Comparison of ENCODE assay signal across 26 mouse cellular contexts in the genomic region with DNA sequence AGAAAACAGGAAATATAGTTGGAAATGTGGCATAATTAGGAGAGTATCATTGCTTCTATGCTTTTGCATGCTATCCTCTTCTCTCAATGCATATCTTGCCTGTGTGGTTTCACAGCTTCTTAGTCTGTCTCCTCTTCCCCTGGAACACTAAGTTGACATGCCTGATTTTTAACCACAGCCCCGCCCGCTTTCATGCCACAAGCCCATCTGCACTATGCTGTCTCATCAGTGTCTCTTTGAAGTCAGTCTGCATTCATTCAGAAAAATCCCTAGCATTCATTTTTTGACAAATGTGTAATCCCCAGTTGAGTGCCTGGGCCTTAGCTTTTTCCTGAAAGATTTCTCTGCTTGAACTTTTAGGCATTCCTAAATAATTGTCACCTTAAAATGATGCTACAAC. TPM values are rescaled to one million over a fixed set of nuclear protein-coding genes. Genes with fewer than 3 reads are reported as not detected.
"Had no signal": no experiment of that assay in that cellular context is flagged by ENCODE, and none has a peak within 500 bp of the region (broad histone marks: within the 10 kb centered on the region; RNA-seq: fewer than 3 reads in every experiment).

No protein-coding gene starts in this region.

- H3K4me2 ChIP-seq: kidney, embryonic 15.5 days; limb, embryonic 12.5 days; limb, embryonic 15.5 days; liver, embryonic 11.5 days; lung, embryonic 14.5 days; neural tube, embryonic 12.5 days; neural tube, embryonic 15.5 days had no signal

- H3K9me3 ChIP-seq: kidney, embryonic 15.5 days; limb, embryonic 12.5 days; limb, embryonic 15.5 days; megakaryocyte, embryonic 14.5 days; midbrain, embryonic 10.5 days; neural tube, embryonic 12.5 days; neural tube, embryonic 15.5 days had no signal

- DNase-seq: kidney, adult 8-10 months; kidney, postnatal 10 days; kidney, postnatal 36 days; layer of hippocampus, postnatal 36 days; left cerebral cortex, postnatal 4 days; liver, postnatal 0 days; lung, embryonic 14.5 days; lung, postnatal 10 days; lung, postnatal 36 days; midbrain, embryonic 14.5 days; right cerebral cortex, adult 18-20 months; right cerebral cortex, postnatal 14 days; right cerebral cortex, postnatal 4 days; thymus, postnatal 14 days had no signal

- H3K36me3 ChIP-seq: kidney, embryonic 15.5 days; limb, embryonic 12.5 days; limb, embryonic 15.5 days; midbrain, embryonic 10.5 days; neural tube, embryonic 12.5 days; neural tube, embryonic 15.5 days had no signal

- H3K27ac ChIP-seq: kidney, embryonic 15.5 days; left cerebral cortex, adult 2 months; limb, embryonic 12.5 days; limb, embryonic 15.5 days; liver, embryonic 14.5 days; midbrain, embryonic 10.5 days; neural tube, embryonic 12.5 days; neural tube, embryonic 15.5 days; stomach, postnatal 0 days had no signal

- ATAC-seq: intestine, postnatal 0 days; liver, postnatal 0 days had no signal

- H3K4me1 ChIP-seq: kidney, embryonic 15.5 days; limb, embryonic 12.5 days; limb, embryonic 15.5 days; megakaryocyte, embryonic 14.5 days; neural tube, embryonic 12.5 days; neural tube, embryonic 15.5 days had no signal

- H3K4me3 ChIP-seq: kidney, embryonic 15.5 days; left cerebral cortex, adult 2 months; limb, embryonic 12.5 days; limb, embryonic 15.5 days; megakaryocyte, embryonic 14.5 days; midbrain, embryonic 10.5 days; neural tube, embryonic 12.5 days; neural tube, embryonic 15.5 days had no signal

- H3K9ac ChIP-seq: kidney, embryonic 15.5 days; limb, embryonic 12.5 days; limb, embryonic 15.5 days; liver, embryonic 14.5 days; liver, postnatal 0 days; lung, embryonic 14.5 days; neural tube, embryonic 12.5 days; neural tube, embryonic 15.5 days had no signal

- H3K27me3 ChIP-seq: kidney, embryonic 15.5 days; limb, embryonic 12.5 days; limb, embryonic 15.5 days; megakaryocyte, embryonic 14.5 days; neural tube, embryonic 12.5 days; neural tube, embryonic 15.5 days had no signal

RNA-seq across cellular contexts. Expression of gene Asic2, which starts 45.2 kb away (rescaled TPM):
- polyA plus RNA-seq: liver, postnatal 0 days had no signal
